Mouse (Mus musculus): ENCODE measurements at regions not wholly inside any gene's neighbourhood (a gene's known extent, or its start where the extent isn't known, plus 50 kb on each side); places are given as distances from the start of the nearest gene placed in this dataset.
"Not testable (repeated sequence)": the region's sequence is repeated elsewhere in the genome, so short reads cannot be mapped to it uniquely, and the experiment has no call there.

- DNase-seq = no peak
Observed at GRCm38 (mm10) chr5:40901742-40902141, 806.2 kb downstream of the Rab28 start.

DNA sequence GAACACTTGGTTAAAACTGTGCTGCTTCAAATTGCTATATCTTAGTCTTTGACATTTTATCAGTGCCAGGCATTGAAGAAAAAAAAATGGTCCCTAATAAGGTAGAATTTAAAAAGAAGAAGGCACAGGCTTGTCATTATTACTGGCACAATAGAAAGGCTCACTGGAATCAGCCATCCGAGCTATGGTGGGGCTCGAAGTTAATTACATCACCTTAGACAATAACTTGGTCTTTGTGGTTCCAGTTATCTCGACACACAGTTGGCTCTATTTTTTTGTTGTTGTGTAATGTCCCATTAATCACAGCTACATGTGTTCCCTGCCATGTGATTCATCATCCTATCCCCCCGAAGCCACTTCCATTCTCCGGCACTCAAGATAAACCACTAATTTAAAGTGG is 825.1 kb downstream of the Rab28 start:
- DNase-seq = no peak

- DNase-seq = no peak
Observed at GRCm38 (mm10) chr5:40877756-40878155, 830.2 kb downstream of the Rab28 start.

DNA sequence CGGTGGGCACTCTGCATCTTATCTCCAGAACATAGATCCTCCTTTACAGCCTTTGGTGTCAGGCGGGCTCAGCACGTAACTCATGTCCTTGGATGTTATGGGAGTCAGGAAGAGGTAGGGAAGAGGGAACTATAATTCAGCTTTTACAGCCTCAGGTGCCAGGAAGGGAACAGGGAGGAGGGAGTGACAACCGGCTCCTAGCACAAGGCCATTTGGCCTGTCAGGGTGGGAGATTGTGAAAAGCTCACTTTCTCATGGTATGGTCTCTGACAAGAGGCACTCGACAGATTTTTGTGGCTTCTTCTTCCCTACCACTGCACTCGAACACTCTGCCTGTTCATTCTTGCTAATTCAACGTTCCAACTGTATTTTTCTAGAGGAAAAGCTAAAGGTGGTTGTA is 845.6 kb downstream of the Rab28 start:
- not testable (repeated sequence) for DNase-seq
